Mouse (Mus musculus) brain, embryonic 14.5 days (tissue): ENCODE data around the gene Sms.

ENCODE experiments used
- CTCF ChIP-seq: fragments of 200-500 bp; IDR thresholded peaks from 2 replicates; pipeline ENCODE4 v1.5.1; 2012; ENCODE audit warnings: inconsistent platforms, mild to moderate bottlenecking, moderate library complexity, borderline replicate concordance; ENCODE audit not compliant: insufficient read depth, insufficient read length; ENCODE audit errors: extremely low read depth
- POLR2A ChIP-seq: fragments of 200-500 bp; IDR thresholded peaks from 2 replicates; pipeline ENCODE4 v1.6.1; 2012; ENCODE audit warnings: mild to moderate bottlenecking, inconsistent platforms, borderline replicate concordance; ENCODE audit not compliant: poor library complexity, insufficient read depth, insufficient read length, severe bottlenecking; ENCODE audit errors: extremely low read depth

- TF ChIP-seq POLR2A, result no peak
- no peak for TF ChIP-seq CTCF
These were observed 10.2 kb downstream of the Sms start for GRCm38 (mm10) chrX:157481860-157482259.
